ENCODE assay signal across 19 mouse cellular contexts in genomic region chr10:90704602-90705001, GRCm38 (mm10).
A peak's percentile ranks its signal among the peaks of the same experiment; 100 is the strongest.
DNase-seq lines count a peak whose midpoint lies in the region; TF ChIP-seq lines count a peak whose summit lies in the region.
"Had no signal": no experiment of that assay in that cellular context is flagged by ENCODE, and none has a peak within 500 bp of the region (broad histone marks: within the 10 kb centered on the region; RNA-seq: fewer than 3 reads in every experiment).

No protein-coding gene starts in this region.

- DNase-seq in left cerebral cortex, adult 2 months (ENCODE audit: extremely low spot score in 1 of 2, low spot score in 2 of 2): peak; percentile 57 to 59
- no peak for DNase-seq in left cerebral cortex, postnatal 4 days
- peak; percentile 87 for DNase-seq in layer of hippocampus, adult 9-11 months
- peak; percentile 80 to 83 for DNase-seq in right cerebral cortex, adult 2 months (ENCODE audit: low spot score in 2 of 2)
- DNase-seq in adrenal gland, postnatal 14 days: no peak
- no peak for DNase-seq in c-Kit-positive CD71-positive TER-119-positive erythroid progenitor cells, embryonic 14.5 days (ENCODE audit: low spot score)
- DNase-seq in heart, postnatal 4 days: no peak
- DNase-seq: adrenal gland, adult 2 months; cerebellum, adult 2 months; gastrocnemius, postnatal 36 days; lung, postnatal 14 days; thymus, adult 18-20 months had no signal

- no peak for TF ChIP-seq CTCF in left cerebral cortex, adult 2 months (IDR thresholded peaks at IDR 0.05)

- no peak overlapping the region; the same call in 1 of the 2 replicates for H3K4me3 ChIP-seq in left cerebral cortex, adult 2 months
- H3K4me3 ChIP-seq: embryonic facial prominence, embryonic 15.5 days; heart, embryonic 13.5 days; hindbrain, embryonic 13.5 days; intestine, embryonic 15.5 days; myocyte had no signal

- peak overlapping the region; percentile 87 for H3K27ac ChIP-seq in left cerebral cortex, adult 2 months
- H3K27ac ChIP-seq: embryonic facial prominence, embryonic 15.5 days; heart, embryonic 13.5 days; hindbrain, embryonic 13.5 days; intestine, embryonic 15.5 days; kidney, postnatal 0 days; liver, embryonic 14.5 days had no signal

- intact Hi-C loops in left cerebral cortex, adult 2 months (cut with DNase I): loop anchor here (2.0 kb wide), 2 partner anchors 18 to 24 kb away; no protein-coding TSS in a partner anchor
- intact Hi-C loops in left cerebral cortex, postnatal 4 days (cut with DNase I): no loop called here

Comparison
In these comparisons a context has a peak if more than half of its experiments do, and no peak if none do; other contexts are left out.
1. DNase-seq: peak in left cerebral cortex, adult 2 months (2 of 2), layer of hippocampus, adult 9-11 months (single experiment) and right cerebral cortex, adult 2 months (2 of 2); none in left cerebral cortex, postnatal 4 days (single experiment), adrenal gland, postnatal 14 days (single experiment), c-Kit-positive CD71-positive TER-119-positive erythroid progenitor cells, embryonic 14.5 days (single experiment) and heart, postnatal 4 days (single experiment).